Comparison of ENCODE assay signal across 20 mouse cellular contexts in genomic region chr4:129236236-129236813, GRCm38 (mm10). TPM values are rescaled to one million over a fixed set of nuclear protein-coding genes. Genes with fewer than 3 reads are reported as not detected.
A peak's percentile ranks its signal among the peaks of the same experiment; 100 is the strongest.
DNase-seq lines count a peak whose midpoint lies in the region; ATAC-seq and TF ChIP-seq lines count a peak whose summit lies in the region.
"Had no signal": no experiment of that assay in that cellular context is flagged by ENCODE, and none has a peak within 500 bp of the region (broad histone marks: within the 10 kb centered on the region; RNA-seq: fewer than 3 reads in every experiment).

No protein-coding gene starts in this region.

- peak overlapping the region; percentile 51; the same call in 1 of the 2 replicates for H3K4me2 ChIP-seq in liver, embryonic 12.5 days
- no peak overlapping the region for H3K4me2 ChIP-seq in liver, embryonic 11.5 days
- no peak overlapping the region for H3K4me2 ChIP-seq in liver, embryonic 16.5 days (ENCODE audit: low read depth, low read length)
- H3K4me2 ChIP-seq: heart, embryonic 13.5 days had no signal

- DNase-seq in cerebellum, adult 2 months, result no peak
- no peak for DNase-seq in liver, embryonic 11.5 days (ENCODE audit: low spot score)
- peak; percentile 19 for DNase-seq in R1 (ENCODE audit: low read depth, low spot score)
- no peak for DNase-seq in gastrocnemius, adult 18-20 months (ENCODE audit: low spot score)
- DNase-seq in adrenal gland, postnatal 25 days, result no peak
- DNase-seq: adrenal gland, postnatal 36 days; forebrain, postnatal 0 days; gastrocnemius, postnatal 36 days; kidney, adult 8-10 months; layer of hippocampus, adult 9-11 months; lung, adult 2 months; retina, postnatal 1 day had no signal

- 89% methylated on average over 8 of the region's 8 CpGs for WGBS in cerebellum, adult 2 months
- WGBS in liver, embryonic 12.5 days (ENCODE audit: insufficient replicate concordance), result 59% methylated on average over 8 of the region's 8 CpGs
- 72% methylated on average over 8 of the region's 8 CpGs for WGBS in liver, embryonic 11.5 days
- WGBS in liver, embryonic 16.5 days (ENCODE audit: insufficient replicate concordance), result 61% methylated on average over 8 of the region's 8 CpGs

- TF ChIP-seq CTCF in cerebellum, adult 2 months (IDR thresholded peaks at IDR 0.05; ENCODE audit: borderline replicate concordance, insufficient read depth, low read depth, low read length), result no peak

- H3K4me3 ChIP-seq in cerebellum, adult 2 months (replicated peaks; ENCODE audit: insufficient read depth, low read depth, low read length), result no peak overlapping the region
- no peak overlapping the region for H3K4me3 ChIP-seq in liver, embryonic 12.5 days
- H3K4me3 ChIP-seq in liver, embryonic 11.5 days (ENCODE audit: low read depth, low read length), result no peak overlapping the region
- H3K4me3 ChIP-seq in liver, embryonic 16.5 days (ENCODE audit: low read depth, low read length), result no peak overlapping the region
- H3K4me3 ChIP-seq: heart, embryonic 13.5 days; neural tube, embryonic 15.5 days had no signal

- H3K27ac ChIP-seq in cerebellum, adult 2 months (ENCODE audit: insufficient read depth, low read length), result 0 out of 2 replicates have a peak overlapping the region, but pooled peaks have one; percentile 47
- H3K27ac ChIP-seq in liver, embryonic 12.5 days, result peak overlapping the region; percentile 81; the same call in 1 of the 2 replicates
- H3K27ac ChIP-seq in liver, embryonic 11.5 days (ENCODE audit: low read depth, low read length), result no peak overlapping the region
- peak overlapping the region; percentile 71; the same call in 1 of the 2 replicates for H3K27ac ChIP-seq in liver, embryonic 16.5 days (ENCODE audit: low read length)
- H3K27ac ChIP-seq: neural tube, embryonic 15.5 days had no signal

- H3K9me3 ChIP-seq in liver, embryonic 12.5 days (replicated peaks), result no peaks in the 10 kb centered on the region
- no peaks in the 10 kb centered on the region for H3K9me3 ChIP-seq in liver, embryonic 11.5 days (ENCODE audit: control insufficient read depth, low read length)
- no peaks in the 10 kb centered on the region for H3K9me3 ChIP-seq in liver, embryonic 16.5 days (replicated peaks; ENCODE audit: control insufficient read depth, low read length)
- H3K9me3 ChIP-seq: heart, embryonic 13.5 days; megakaryocyte, embryonic 14.5 days; neural tube, embryonic 15.5 days had no signal

- H3K27me3 ChIP-seq in cerebellum, adult 2 months (ENCODE audit: control insufficient read depth, insufficient read depth, low read length), result no peaks in the 10 kb centered on the region
- peaks cover 69% of the 10 kb centered on the region for H3K27me3 ChIP-seq in liver, embryonic 12.5 days (replicated peaks)
- H3K27me3 ChIP-seq in liver, embryonic 11.5 days (replicated peaks; ENCODE audit: control insufficient read depth, insufficient read depth, low read length), result peaks cover 43% of the 10 kb centered on the region
- peaks cover 31% of the 10 kb centered on the region for H3K27me3 ChIP-seq in liver, embryonic 16.5 days (ENCODE audit: control insufficient read depth, insufficient read depth, low read depth, low read length)
- H3K27me3 ChIP-seq: neural tube, embryonic 15.5 days had no signal

- H3K9ac ChIP-seq in liver, embryonic 12.5 days, result no peak overlapping the region
- H3K9ac ChIP-seq in liver, embryonic 11.5 days (ENCODE audit: low read depth, low read length), result no peak overlapping the region
- H3K9ac ChIP-seq in liver, embryonic 16.5 days (ENCODE audit: low read depth, low read length), result peak overlapping the region; percentile 40; the same call in 1 of the 2 replicates
- H3K9ac ChIP-seq: forebrain, postnatal 0 days; heart, embryonic 13.5 days; neural tube, embryonic 15.5 days had no signal

- H3K4me1 ChIP-seq in cerebellum, adult 2 months (ENCODE audit: control insufficient read depth, insufficient read depth, low read length), result peaks cover 36% of the 10 kb centered on the region
- peaks cover 80% of the 10 kb centered on the region for H3K4me1 ChIP-seq in liver, embryonic 12.5 days
- peaks cover 49% of the 10 kb centered on the region for H3K4me1 ChIP-seq in liver, embryonic 11.5 days (replicated peaks; ENCODE audit: control insufficient read depth, insufficient read depth, low read length)
- peaks cover 66% of the 10 kb centered on the region for H3K4me1 ChIP-seq in liver, embryonic 16.5 days (ENCODE audit: control insufficient read depth, low read depth, low read length)

- no peak for ATAC-seq in cerebellum, adult (ENCODE audit: insufficient number of reproducible peaks, low FRiP score, low TSS enrichment)
- no peak for ATAC-seq in liver, embryonic 12.5 days
- no peak for ATAC-seq in liver, embryonic 11.5 days (replicated peaks; ENCODE audit: low FRiP score)
- no peak for ATAC-seq in liver, embryonic 16.5 days (ENCODE audit: low read depth)
- ATAC-seq: forebrain, postnatal 0 days had no signal

- H3K36me3 ChIP-seq in liver, embryonic 12.5 days, result no peaks in the 10 kb centered on the region
- no peaks in the 10 kb centered on the region for H3K36me3 ChIP-seq in liver, embryonic 11.5 days (ENCODE audit: control insufficient read depth, insufficient read depth, low read length)
- no peaks in the 10 kb centered on the region for H3K36me3 ChIP-seq in liver, embryonic 16.5 days (ENCODE audit: control insufficient read depth, insufficient read depth)
- H3K36me3 ChIP-seq: heart, embryonic 13.5 days; neural tube, embryonic 15.5 days had no signal

- TF ChIP-seq POLR2A in cerebellum, adult 2 months (IDR thresholded peaks at IDR 0.05; ENCODE audit: borderline replicate concordance, insufficient read depth, low read length), result no peak

RNA-seq across cellular contexts. Expression of gene C77080, which starts 24.9 kb away (rescaled TPM):
- 15.6 and 18.5 TPM in 2 replicates for polyA plus RNA-seq in cerebellum, adult 2 months (2012; rRNA removed)
- 0.72 and 0.92 TPM in 2 replicates for polyA plus RNA-seq in liver, embryonic 12.5 days (2016; fragmentation: Nextera tagmentation; extraction: Ambion mirVana)
- polyA plus RNA-seq in liver, embryonic 11.5 days (2014; fragmentation: Nextera tagmentation; extraction: Ambion mirVana), result 1.2 and 1.6 TPM in 2 replicates
- 0.85 and 0.97 TPM in 2 replicates for polyA plus RNA-seq in liver, embryonic 16.5 days (2015; fragmentation: Nextera tagmentation; extraction: Ambion mirVana)
- 1 to 10 TPM; 1.4 to 1.8 TPM for total RNA-seq in gastrocnemius, adult 18-20 months (2021)
- total RNA-seq in adrenal gland, postnatal 25 days (2021), result 14.5 and 17.8 TPM in 2 replicates

RNA-seq across cellular contexts. Expression of gene Yars, which starts 46.8 kb away (rescaled TPM):
- polyA plus RNA-seq in cerebellum, adult 2 months (2012; rRNA removed), result 104 and 107 TPM in 2 replicates
- polyA plus RNA-seq in liver, embryonic 12.5 days (2016; fragmentation: Nextera tagmentation; extraction: Ambion mirVana), result 92.4 and 92.9 TPM in 2 replicates
- polyA plus RNA-seq in liver, embryonic 11.5 days (2014; fragmentation: Nextera tagmentation; extraction: Ambion mirVana), result 129 TPM in 2 replicates
- polyA plus RNA-seq in liver, embryonic 16.5 days (2015; fragmentation: Nextera tagmentation; extraction: Ambion mirVana), result 56.4 and 61.8 TPM in 2 replicates
- 10 to 100 TPM; 38.8 to 39.5 TPM for total RNA-seq in gastrocnemius, adult 18-20 months (2021)
- total RNA-seq in adrenal gland, postnatal 25 days (2021), result 96.4 and 99.5 TPM in 2 replicates

RNA-seq across cellular contexts. Expression of gene S100pbp, which starts 46.8 kb away (rescaled TPM):
- polyA plus RNA-seq in cerebellum, adult 2 months (2012; rRNA removed), result 28.5 and 31.3 TPM in 2 replicates
- 10.9 and 12.1 TPM in 2 replicates for polyA plus RNA-seq in liver, embryonic 12.5 days (2016; fragmentation: Nextera tagmentation; extraction: Ambion mirVana)
- 17.2 and 18.9 TPM in 2 replicates for polyA plus RNA-seq in liver, embryonic 11.5 days (2014; fragmentation: Nextera tagmentation; extraction: Ambion mirVana)
- polyA plus RNA-seq in liver, embryonic 16.5 days (2015; fragmentation: Nextera tagmentation; extraction: Ambion mirVana), result 6.1 and 6.3 TPM in 2 replicates
- 1 to 10 TPM; 2.9 to 4.1 TPM for total RNA-seq in gastrocnemius, adult 18-20 months (2021)
- 25.1 and 27.5 TPM in 2 replicates for total RNA-seq in adrenal gland, postnatal 25 days (2021)

RNA-seq across cellular contexts. Expression of gene Sync, which starts 51.1 kb away (rescaled TPM):
- 1.00 and 1.4 TPM in 2 replicates for polyA plus RNA-seq in cerebellum, adult 2 months (2012; rRNA removed)
- polyA plus RNA-seq in liver, embryonic 12.5 days (2016; fragmentation: Nextera tagmentation; extraction: Ambion mirVana), result 0.13 and 0.24 TPM in 2 replicates
- 0.36 and 0.40 TPM in 2 replicates for polyA plus RNA-seq in liver, embryonic 11.5 days (2014; fragmentation: Nextera tagmentation; extraction: Ambion mirVana)
- 0.13 and 0.33 TPM in 2 replicates for polyA plus RNA-seq in liver, embryonic 16.5 days (2015; fragmentation: Nextera tagmentation; extraction: Ambion mirVana)
- total RNA-seq in gastrocnemius, adult 18-20 months (2021), result 10 to 100 TPM; 49.2 to 49.5 TPM
- total RNA-seq in adrenal gland, postnatal 25 days (2021), result 0.61 and 0.86 TPM in 2 replicates
- total RNA-seq: common myeloid progenitor, adult 5-6 weeks; monocyte, adult 5-6 weeks had no signal
